Mouse (Mus musculus) hindbrain, embryonic 11.5 days (tissue): ENCODE results near the gene Mlxip. TPM values are rescaled to one million over a fixed set of nuclear protein-coding genes. Genes with fewer than 3 reads are reported as not detected.

Experiments used
- ATAC-seq: fragments of 200-750 bp; cut with Nextera tagmentation; 2 replicates; pipeline ENCODE4 v1.8.0; 2017; ENCODE audit warnings: mild to moderate bottlenecking, moderate TSS enrichment, moderate library complexity; ENCODE audit not compliant: low FRiP score
- DNase-seq: peaks from one replicate; pipeline ENCODE4 v3.0.0-alpha.2; 2015; ENCODE audit warnings: low spot score
- H3K27ac ChIP-seq: fragments of 300-500 bp; sonication (generic); 2 replicates; pipeline ENCODE4 v1.5.1; 2014; ENCODE audit warnings: mild to moderate bottlenecking, low read depth, low read length
- H3K27me3 ChIP-seq: fragments of 300-500 bp; sonication (generic); 2 replicates; pipeline ENCODE4 v1.6.1; 2014; ENCODE audit warnings: mild to moderate bottlenecking, low read length, moderate library complexity, mixed read lengths; ENCODE audit not compliant: control insufficient read depth, insufficient read depth
- H3K36me3 ChIP-seq: fragments of 300-500 bp; sonication (generic); 2 replicates; pipeline ENCODE4 v1.6.1; 2014; ENCODE audit warnings: mild to moderate bottlenecking, low read length, moderate library complexity, mixed read lengths; ENCODE audit not compliant: control insufficient read depth, insufficient read depth
- H3K4me1 ChIP-seq: fragments of 300-500 bp; sonication (generic); replicated peaks from 2 replicates; pipeline ENCODE4 v1.6.1; 2014; ENCODE audit warnings: low read length, mixed read lengths; ENCODE audit not compliant: control insufficient read depth, insufficient read depth
- H3K4me2 ChIP-seq: fragments of 300-500 bp; sonication (generic); replicated peaks from 2 replicates; pipeline ENCODE4 v1.6.1; 2014; ENCODE audit warnings: mild to moderate bottlenecking, low read depth, low read length
- H3K4me3 ChIP-seq: fragments of 300-500 bp; sonication (generic); 2 replicates; pipeline ENCODE4 v1.5.1; 2014; ENCODE audit warnings: low read depth, low read length
- H3K9ac ChIP-seq: fragments of 300-500 bp; sonication (generic); 2 replicates; pipeline ENCODE4 v1.6.1; 2014; ENCODE audit warnings: low read depth, low read length
- H3K9me3 ChIP-seq: fragments of 300-500 bp; sonication (generic); 2 replicates; pipeline ENCODE4 v1.6.1; 2016; ENCODE audit warnings: low read length; ENCODE audit not compliant: control insufficient read depth
- WGBS: fragments of 180-500 bp; shearing (Covaris S2); extraction: QIAGEN DNeasy Blood & Tissue Kit; methylation state at CpG from one replicate; pipeline ENCODE4 v1.1.7; 2014; 5-methylcytosine and 5-hydroxymethylcytosine counted together
- polyA plus RNA-seq: library from polyadenylated mRNA; unstranded; fragments of >200 nt; fragmentation: Nextera tagmentation; extraction: Ambion mirVana; gene quantifications from 2 replicates; pipeline ENCODE4 v1.2.1, GENCODE M21; 2014

The Mlxip gene
- polyA plus RNA-seq, 1 experiment from 2014 or later: 18.2 TPM

GRCm38 (mm10) chr5:123393786-123394302 is 754 bp upstream of the Mlxip start:
- no peaks in the 10 kb centered on the region for H3K9me3 ChIP-seq
- peak overlapping the region; percentile 95 for H3K4me3 ChIP-seq
- H3K27me3 ChIP-seq: no peaks in the 10 kb centered on the region
- H3K9ac ChIP-seq: peak overlapping the region; percentile 50
- no peak for ATAC-seq
- no peaks in the 10 kb centered on the region for H3K36me3 ChIP-seq
- peaks cover 9% of the 10 kb centered on the region for H3K4me1 ChIP-seq
- WGBS: 31% methylated on average over 5 of the region's 5 CpGs
- no peak for DNase-seq
- peak overlapping the region; percentile 87; the same call in 1 of the 2 replicates for H3K4me2 ChIP-seq
- H3K27ac ChIP-seq: peak overlapping the region; percentile 82

GRCm38 (mm10) chr5:123394957-123395881 is 621 bp downstream of the Mlxip start:
- WGBS: under 1% methylated on average over 61 of the region's 65 CpGs
- peak; percentile 56 for ATAC-seq
- H3K9ac ChIP-seq: peak overlapping the region; percentile 93
- H3K4me3 ChIP-seq: peak overlapping the region; percentile 95
- no peaks in the 10 kb centered on the region for H3K36me3 ChIP-seq
- no peaks in the 10 kb centered on the region for H3K9me3 ChIP-seq
- H3K4me2 ChIP-seq: peak overlapping the region; percentile 87
- peak overlapping the region; percentile 82 for H3K27ac ChIP-seq
- H3K4me1 ChIP-seq: peaks cover 9% of the 10 kb centered on the region
- no peaks in the 10 kb centered on the region for H3K27me3 ChIP-seq
- peak; percentile 50 for DNase-seq

GRCm38 (mm10) chr5:123396901-123397464 is 2.4 kb downstream of the Mlxip start:
- ATAC-seq: no peak
- no peak overlapping the region for H3K27ac ChIP-seq
- DNase-seq: no peak
- no peak overlapping the region for H3K9ac ChIP-seq
- H3K4me1 ChIP-seq: peaks cover 5% of the 10 kb centered on the region
- H3K4me2 ChIP-seq: peak overlapping the region; percentile 87
- H3K27me3 ChIP-seq: no peaks in the 10 kb centered on the region
- WGBS: 78% methylated on average over 8 of the region's 8 CpGs
- H3K9me3 ChIP-seq: no peaks in the 10 kb centered on the region
- no peaks in the 10 kb centered on the region for H3K36me3 ChIP-seq
- peak overlapping the region; percentile 8 for H3K4me3 ChIP-seq

- H3K36me3 ChIP-seq: no peaks in the 10 kb centered on the region
- 75% methylated on average over 11 of the region's 11 CpGs for WGBS
- H3K27ac ChIP-seq: no peak overlapping the region
- H3K27me3 ChIP-seq: no peaks in the 10 kb centered on the region
- H3K9me3 ChIP-seq: no peaks in the 10 kb centered on the region
- H3K4me1 ChIP-seq: peaks cover 5% of the 10 kb centered on the region
- H3K4me3 ChIP-seq: no peak overlapping the region
- no peak overlapping the region for H3K4me2 ChIP-seq
- no peak for DNase-seq
- ATAC-seq: no peak
- H3K9ac ChIP-seq: no peak overlapping the region
These were observed 3.2 kb downstream of the Mlxip start for GRCm38 (mm10) chr5:123397786-123398185.

- Histone ChIP-seq H3K27ac (no peak overlapping the region), H3K4me3 (no peak overlapping the region), H3K9ac (no peak overlapping the region), H3K4me1 (peaks cover 4% of the 10 kb centered on the region), H3K27me3 (no peaks in the 10 kb centered on the region), H3K4me2 (no peak overlapping the region), H3K9me3 (no peaks in the 10 kb centered on the region), H3K36me3 (no peaks in the 10 kb centered on the region)
- WGBS: 93% methylated on average over 4 of the region's 4 CpGs
- DNase-seq (no peak), ATAC-seq (no peak)
These were observed 4.4 kb downstream of the Mlxip start for GRCm38 (mm10) chr5:123398856-123399498.

- Histone ChIP-seq H3K4me2 (no peak overlapping the region), H3K36me3 (no peaks in the 10 kb centered on the region), H3K4me1 (no peaks in the 10 kb centered on the region), H3K27ac (no peak overlapping the region), H3K4me3 (no peak overlapping the region), H3K27me3 (no peaks in the 10 kb centered on the region), H3K9me3 (no peaks in the 10 kb centered on the region), H3K9ac (no peak overlapping the region)
- ATAC-seq (no peak), DNase-seq (no peak)
- 97% methylated on average over 3 of the region's 3 CpGs for whole genome bisulfite sequencing
These were observed 9.9 kb downstream of the Mlxip start for GRCm38 (mm10) chr5:123404480-123404879.

- H3K4me1 ChIP-seq: no peaks in the 10 kb centered on the region
- no peak overlapping the region for H3K4me3 ChIP-seq
- no peak overlapping the region for H3K9ac ChIP-seq
- DNase-seq: no peak
- WGBS: 64% methylated on average over 2 of the region's 2 CpGs
- no peak overlapping the region for H3K27ac ChIP-seq
- no peaks in the 10 kb centered on the region for H3K9me3 ChIP-seq
- H3K36me3 ChIP-seq: no peaks in the 10 kb centered on the region; the same call in 1 of the 2 replicates
- no peak for ATAC-seq
- no peaks in the 10 kb centered on the region for H3K27me3 ChIP-seq
- H3K4me2 ChIP-seq: no peak overlapping the region
These were observed 12.4 kb downstream of the Mlxip start for GRCm38 (mm10) chr5:123406952-123407351.

GRCm38 (mm10) chr5:123408176-123408575 is 13.6 kb downstream of the Mlxip start:
- 60% methylated on average over 3 of the region's 3 CpGs for WGBS
- ATAC-seq (no peak), DNase-seq (no peak)
- H3K4me2 ChIP-seq: no peak overlapping the region
- H3K9me3 ChIP-seq: no peaks in the 10 kb centered on the region
- H3K27me3 ChIP-seq: no peaks in the 10 kb centered on the region
- H3K4me1 ChIP-seq: no peaks in the 10 kb centered on the region
- H3K9ac ChIP-seq: no peak overlapping the region
- H3K36me3 ChIP-seq: no peaks in the 10 kb centered on the region; the same call in 1 of the 2 replicates
- no peak overlapping the region for H3K27ac ChIP-seq
- no peak overlapping the region for H3K4me3 ChIP-seq
